Comparison of ENCODE assay signal across 8 mouse cellular contexts in the genomic region with DNA sequence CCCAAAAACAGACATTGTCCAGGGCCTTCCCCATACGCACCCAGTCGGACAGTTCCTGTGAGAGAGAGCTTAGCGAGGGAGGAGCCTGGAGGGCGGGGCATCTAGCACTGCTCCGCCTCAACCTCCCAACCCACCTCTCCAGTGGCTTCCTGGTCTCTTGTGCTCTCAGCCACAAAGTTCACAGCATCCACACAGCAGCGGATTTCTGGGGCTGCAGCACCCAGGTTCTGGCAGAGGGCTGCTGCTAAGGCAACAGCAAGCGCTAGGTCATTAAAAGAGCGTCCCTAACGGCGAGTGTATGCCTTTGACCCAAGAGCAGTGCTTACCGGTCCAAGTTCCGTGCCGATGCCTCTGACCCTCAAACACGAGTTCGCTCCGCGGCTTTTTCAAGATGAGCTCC. TPM values are rescaled to one million over a fixed set of nuclear protein-coding genes. Genes with fewer than 3 reads are reported as not detected.
DNase-seq lines count a peak whose midpoint lies in the region; ATAC-seq and TF ChIP-seq lines count a peak whose summit lies in the region.

No protein-coding gene starts in this region.

- H3K9me3 ChIP-seq in lung, postnatal 0 days (ENCODE audit: low read length) = no peaks in the 10 kb centered on the region

- peaks cover 5% of the 10 kb centered on the region; the same call in 1 of the 2 replicates for H3K4me1 ChIP-seq in kidney, adult 2 months (ENCODE audit: control insufficient read depth, insufficient read depth, low read length)
- peaks cover 10% of the 10 kb centered on the region for H3K4me1 ChIP-seq in lung, postnatal 0 days (ENCODE audit: insufficient read depth, low read depth, low read length)

- WGBS in kidney, adult 2 months = 4% methylated on average over 17 of the region's 17 CpGs
- 2% methylated on average over 17 of the region's 17 CpGs for WGBS in lung, postnatal 0 days

- no peak overlapping the region for H3K27ac ChIP-seq in kidney, adult 2 months (ENCODE audit: insufficient read depth, low read depth, low read length)
- no peak overlapping the region for H3K27ac ChIP-seq in lung, postnatal 0 days (ENCODE audit: low read length)

- DNase-seq in layer of hippocampus, adult 9-11 months = peak; percentile 64
- DNase-seq in layer of hippocampus, adult 18-20 months (ENCODE audit: low spot score in 2 of 2) = no peak
- DNase-seq in embryo, embryonic 9.5 days (ENCODE audit: extremely low spot score) = peak; percentile 67
- DNase-seq in heart, adult 8-10 months (ENCODE audit: low spot score) = peak; percentile 66
- peak; percentile 80 for DNase-seq in kidney, adult 2 months
- peak; percentile 92 for DNase-seq in lung, postnatal 0 days (ENCODE audit: low spot score)
- peak; percentile 67 for DNase-seq in ovary, postnatal 36 days (ENCODE audit: low spot score)
- peak; percentile 63 to 72 for DNase-seq in urinary bladder, postnatal 4 days (ENCODE audit: low spot score in 2 of 2)

- no peaks in the 10 kb centered on the region for H3K27me3 ChIP-seq in kidney, adult 2 months (replicated peaks; ENCODE audit: control insufficient read depth, insufficient read depth, low read length)
- no peaks in the 10 kb centered on the region for H3K27me3 ChIP-seq in lung, postnatal 0 days (replicated peaks; ENCODE audit: insufficient read depth, low read length)

- TF ChIP-seq EP300 in lung, postnatal 0 days (IDR thresholded peaks at IDR 0.05) = no peak

- ATAC-seq in lung, postnatal 0 days = peak; percentile 90

- no peak for TF ChIP-seq POLR2A in kidney, adult 2 months (IDR thresholded peaks at IDR 0.05; ENCODE audit: low read depth, low read length)

- peak overlapping the region; percentile 45 for H3K4me3 ChIP-seq in kidney, adult 2 months (ENCODE audit: insufficient read depth, low read depth, low read length)
- H3K4me3 ChIP-seq in lung, postnatal 0 days (ENCODE audit: low read depth, low read length) = peak overlapping the region; percentile 39

- TF ChIP-seq CTCF in kidney, adult 2 months (conservative IDR thresholded peaks at IDR 0.05; ENCODE audit: insufficient read depth, insufficient read length, low read depth, low read length) = no peak; the same call in 1 of the 2 replicates
- TF ChIP-seq CTCF in lung, postnatal 0 days (IDR thresholded peaks at IDR 0.05) = peak; percentile 44

- H3K4me2 ChIP-seq in lung, postnatal 0 days (replicated peaks; ENCODE audit: low read depth, low read length) = peak overlapping the region; percentile 69

- H3K9ac ChIP-seq in lung, postnatal 0 days (replicated peaks; ENCODE audit: low read depth) = no peak overlapping the region

- H3K36me3 ChIP-seq in kidney, adult 2 months (ENCODE audit: control insufficient read depth, insufficient read depth, low read length) = no peaks in the 10 kb centered on the region
- no peaks in the 10 kb centered on the region for H3K36me3 ChIP-seq in lung, postnatal 0 days (ENCODE audit: insufficient read depth, low read length)

RNA-seq across cellular contexts. Expression of gene 4930544D05Rik, which starts 0.6 kb away (rescaled TPM):
- total RNA-seq in layer of hippocampus, adult 18-20 months (2021) = under 1 TPM; 0.58 to 0.77 TPM
- not detected for total RNA-seq in heart, adult 8-10 months (2022)
- 0.29 TPM in 1 of 2 replicates, not detected in the other for polyA plus RNA-seq in kidney, adult 2 months (2012; rRNA removed)
- not detected in 2 replicates for polyA plus RNA-seq in lung, postnatal 0 days (2015; fragmentation: Nextera tagmentation; extraction: Ambion mirVana)

RNA-seq across cellular contexts. Expression of gene Chrne, which starts 3.9 kb away (rescaled TPM):
- not detected for total RNA-seq in layer of hippocampus, adult 18-20 months (2021)
- not detected for total RNA-seq in heart, adult 8-10 months (2022)
- 0.86 and 1.0 TPM in 2 replicates for polyA plus RNA-seq in kidney, adult 2 months (2012; rRNA removed)
- polyA plus RNA-seq in lung, postnatal 0 days (2015; fragmentation: Nextera tagmentation; extraction: Ambion mirVana) = not detected in 2 replicates

RNA-seq across cellular contexts. Expression of gene Gp1ba, which starts 23.8 kb away (rescaled TPM):
- total RNA-seq in layer of hippocampus, adult 18-20 months (2021) = not detected
- under 1 TPM; 0.31 to 0.55 (median 0.54) TPM for total RNA-seq in heart, adult 8-10 months (2022)
- polyA plus RNA-seq in kidney, adult 2 months (2012; rRNA removed) = 0.03 TPM in 1 of 2 replicates, not detected in the other
- polyA plus RNA-seq in lung, postnatal 0 days (2015; fragmentation: Nextera tagmentation; extraction: Ambion mirVana) = 0.55 and 0.66 TPM in 2 replicates

RNA-seq across cellular contexts. Expression of gene Rnf167, which starts 32.0 kb away (rescaled TPM):
- total RNA-seq in layer of hippocampus, adult 18-20 months (2021) = 10 to 100 TPM; 88.7 to 91.8 TPM
- 10 to 100 TPM; 53.0 to 67.3 (median 58.7) TPM for total RNA-seq in heart, adult 8-10 months (2022)
- 118 and 123 TPM in 2 replicates for polyA plus RNA-seq in kidney, adult 2 months (2012; rRNA removed)
- polyA plus RNA-seq in lung, postnatal 0 days (2015; fragmentation: Nextera tagmentation; extraction: Ambion mirVana) = 112 and 119 TPM in 2 replicates

RNA-seq across cellular contexts. Expression of gene Slc25a11, which starts 32.2 kb away (rescaled TPM):
- total RNA-seq in layer of hippocampus, adult 18-20 months (2021) = 100 to 1,000 TPM; 121 to 123 TPM
- total RNA-seq in heart, adult 8-10 months (2022) = 100 to 1,000 TPM; 640 to 724 (median 656) TPM
- polyA plus RNA-seq in kidney, adult 2 months (2012; rRNA removed) = 281 and 284 TPM in 2 replicates
- polyA plus RNA-seq in lung, postnatal 0 days (2015; fragmentation: Nextera tagmentation; extraction: Ambion mirVana) = 118 and 121 TPM in 2 replicates

Comparison
In these comparisons a context has a peak if more than half of its experiments do, and no peak if none do; other contexts are left out.
1. DNase-seq: peak in layer of hippocampus, adult 9-11 months (single experiment), embryo, embryonic 9.5 days (single experiment), heart, adult 8-10 months (single experiment), kidney, adult 2 months (single experiment), lung, postnatal 0 days (single experiment), ovary, postnatal 36 days (single experiment) and urinary bladder, postnatal 4 days (2 of 2); none in layer of hippocampus, adult 18-20 months (0 of 2).